Mouse (Mus musculus): ENCODE measurements at regions not wholly inside any gene's neighbourhood (a gene's known extent, or its start where the extent isn't known, plus 50 kb on each side); places are given as distances from the start of the nearest gene placed in this dataset.

- Histone ChIP-seq H3K4me3 (ENCODE audit: low read depth, low read length) (no peak overlapping the region), H3K4me1 (replicated peaks; ENCODE audit: control insufficient read depth, insufficient read depth) (no peaks in the 10 kb centered on the region), H3K9ac (ENCODE audit: low read length) (no peak overlapping the region), H3K36me3 (ENCODE audit: control insufficient read depth, insufficient read depth, low read length) (no peaks in the 10 kb centered on the region), H3K9me3 (ENCODE audit: control insufficient read depth, low read length) (no peaks in the 10 kb centered on the region), H3K4me2 (replicated peaks; ENCODE audit: low read depth) (no peak overlapping the region), H3K27me3 (ENCODE audit: control insufficient read depth, insufficient read depth, low read length) (no peaks in the 10 kb centered on the region), H3K27ac (replicated peaks) (no peak overlapping the region)
- no peak for TF ChIP-seq EP300 (optimal IDR thresholded peaks at IDR 0.05)
- no peak for TF ChIP-seq CTCF (IDR thresholded peaks at IDR 0.05; ENCODE audit: low read depth)
- WGBS, result 57% methylated on average over 4 of the region's 4 CpGs
- no peak for ATAC-seq (ENCODE audit: low FRiP score, low TSS enrichment)
- no peak for DNase-seq (ENCODE audit: low spot score)
Measured at GRCm38 (mm10) chr8:34744682-34745081, 633.1 kb upstream of the Gm10131 start.

- TF ChIP-seq EP300 (optimal IDR thresholded peaks at IDR 0.05), result no peak
- no peak for TF ChIP-seq CTCF (IDR thresholded peaks at IDR 0.05; ENCODE audit: low read depth)
- Histone ChIP-seq H3K4me1 (replicated peaks; ENCODE audit: control insufficient read depth, insufficient read depth) (no peaks in the 10 kb centered on the region), H3K36me3 (ENCODE audit: control insufficient read depth, insufficient read depth, low read length) (no peaks in the 10 kb centered on the region), H3K9ac (ENCODE audit: low read length) (no peak overlapping the region), H3K9me3 (ENCODE audit: control insufficient read depth, low read length) (no peaks in the 10 kb centered on the region), H3K4me3 (ENCODE audit: low read depth, low read length) (no peak overlapping the region), H3K4me2 (replicated peaks; ENCODE audit: low read depth) (no peak overlapping the region), H3K27ac (replicated peaks) (no peak overlapping the region), H3K27me3 (ENCODE audit: control insufficient read depth, insufficient read depth, low read length) (no peaks in the 10 kb centered on the region)
- ATAC-seq (ENCODE audit: low FRiP score, low TSS enrichment) (no peak), DNase-seq (ENCODE audit: low spot score) (no peak)
Measured at GRCm38 (mm10) chr8:34744179-34744578, 632.6 kb upstream of the Gm10131 start.

GRCm38 (mm10) chr8:34743137-34743536 lies 631.6 kb upstream of the Gm10131 start:
- no peak for ATAC-seq (ENCODE audit: low FRiP score, low TSS enrichment)
- no peak overlapping the region for H3K4me3 ChIP-seq (ENCODE audit: low read depth, low read length)
- H3K4me2 ChIP-seq (replicated peaks; ENCODE audit: low read depth), result no peak overlapping the region
- H3K36me3 ChIP-seq (ENCODE audit: control insufficient read depth, insufficient read depth, low read length), result no peaks in the 10 kb centered on the region
- no peak overlapping the region for H3K27ac ChIP-seq (replicated peaks)
- H3K4me1 ChIP-seq (replicated peaks; ENCODE audit: control insufficient read depth, insufficient read depth), result no peaks in the 10 kb centered on the region
- TF ChIP-seq CTCF (IDR thresholded peaks at IDR 0.05; ENCODE audit: low read depth) (no peak), EP300 (optimal IDR thresholded peaks at IDR 0.05) (no peak)
- DNase-seq (ENCODE audit: low spot score), result no peak
- H3K9me3 ChIP-seq (ENCODE audit: control insufficient read depth, low read length), result no peaks in the 10 kb centered on the region
- 39% methylated on average over 6 of the region's 6 CpGs for WGBS
- H3K9ac ChIP-seq (ENCODE audit: low read length), result no peak overlapping the region
- no peaks in the 10 kb centered on the region for H3K27me3 ChIP-seq (ENCODE audit: control insufficient read depth, insufficient read depth, low read length)

DNA sequence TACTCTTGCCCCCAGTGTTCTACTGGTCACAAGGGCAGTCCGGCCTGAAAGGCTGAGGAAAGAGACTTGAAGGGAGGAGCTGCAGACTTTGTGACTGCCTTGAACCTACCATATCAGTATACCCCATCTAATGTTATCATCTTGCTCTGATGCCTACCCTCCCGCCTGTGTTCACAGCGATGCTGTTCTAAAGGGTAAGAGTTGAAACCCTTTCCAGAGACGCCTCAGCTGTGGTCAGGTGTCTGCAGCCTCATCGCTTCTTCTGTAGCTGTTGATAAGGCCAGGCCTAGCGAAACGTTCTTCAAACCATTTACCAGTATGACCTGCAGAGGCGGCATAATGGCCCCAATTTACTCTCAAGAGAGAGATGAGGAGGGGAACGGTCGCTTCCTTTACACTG lies 629.3 kb upstream of the Gm10131 start:
- H3K4me2 ChIP-seq (replicated peaks; ENCODE audit: low read depth), result no peak overlapping the region
- H3K9me3 ChIP-seq (ENCODE audit: control insufficient read depth, low read length), result no peaks in the 10 kb centered on the region
- no peaks in the 10 kb centered on the region for H3K4me1 ChIP-seq (replicated peaks; ENCODE audit: control insufficient read depth, insufficient read depth)
- ATAC-seq (ENCODE audit: low FRiP score, low TSS enrichment), result no peak
- H3K9ac ChIP-seq (ENCODE audit: low read length), result no peak overlapping the region
- H3K27ac ChIP-seq (replicated peaks), result no peak overlapping the region
- no peak for TF ChIP-seq EP300 (optimal IDR thresholded peaks at IDR 0.05)
- no peak for TF ChIP-seq CTCF (IDR thresholded peaks at IDR 0.05; ENCODE audit: low read depth)
- no peak overlapping the region for H3K4me3 ChIP-seq (ENCODE audit: low read depth, low read length)
- H3K27me3 ChIP-seq (ENCODE audit: control insufficient read depth, insufficient read depth, low read length), result no peaks in the 10 kb centered on the region
- no peaks in the 10 kb centered on the region for H3K36me3 ChIP-seq (ENCODE audit: control insufficient read depth, insufficient read depth, low read length)
- 88% methylated on average over 10 of the region's 10 CpGs for WGBS
- DNase-seq (ENCODE audit: low spot score), result no peak

DNA sequence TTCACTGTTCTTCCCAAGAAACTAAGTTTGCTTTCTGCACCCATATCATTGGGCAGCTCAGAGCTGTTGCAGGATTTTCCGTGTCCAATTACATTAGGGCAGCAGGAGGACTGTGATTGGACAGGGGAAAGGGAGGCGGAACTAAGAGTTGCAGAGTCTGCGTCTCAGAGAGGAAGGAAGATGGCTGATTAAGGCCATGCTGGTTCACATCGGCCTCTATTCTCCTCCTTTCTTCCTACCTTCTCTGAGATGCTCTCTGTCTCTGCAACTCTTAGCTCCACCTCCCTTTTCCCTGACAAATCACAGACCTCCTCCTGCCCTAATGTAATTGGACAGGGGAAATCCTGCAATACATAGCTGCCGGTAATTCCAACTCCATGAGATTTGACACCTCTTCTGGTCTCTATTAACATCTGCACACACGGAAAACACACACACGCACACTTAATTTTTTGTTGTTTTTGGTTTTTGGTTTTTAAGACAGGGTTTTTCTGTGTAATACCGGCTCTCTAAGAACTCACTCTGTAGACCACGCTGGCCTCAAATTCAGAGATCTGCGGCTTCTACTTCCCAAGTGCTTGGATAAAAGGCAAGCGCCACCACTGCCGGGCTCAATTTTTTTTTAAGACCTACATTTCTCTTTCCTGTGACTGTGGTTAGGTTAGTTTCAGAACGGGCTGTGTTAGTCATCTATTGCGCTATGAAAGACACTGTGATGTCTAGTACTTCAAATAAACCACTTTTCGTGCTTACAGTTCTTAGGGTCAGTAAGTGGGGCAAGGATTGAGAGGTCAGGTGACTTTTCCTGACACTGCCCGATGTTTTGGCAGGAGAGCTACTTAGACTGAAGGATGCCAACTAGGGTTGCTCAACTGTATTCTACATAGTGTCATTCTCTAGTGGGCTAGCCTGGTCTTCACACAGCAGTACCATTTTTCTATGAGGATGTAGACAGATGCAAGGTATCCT lies 628.6 kb upstream of the Gm10131 start:
- no peak for DNase-seq (ENCODE audit: low spot score)
- ATAC-seq (ENCODE audit: low FRiP score, low TSS enrichment), result no peak
- Histone ChIP-seq H3K27me3 (ENCODE audit: control insufficient read depth, insufficient read depth, low read length) (no peaks in the 10 kb centered on the region), H3K27ac (replicated peaks) (no peak overlapping the region), H3K36me3 (ENCODE audit: control insufficient read depth, insufficient read depth, low read length) (no peaks in the 10 kb centered on the region), H3K9ac (ENCODE audit: low read length) (no peak overlapping the region), H3K4me3 (ENCODE audit: low read depth, low read length) (no peak overlapping the region), H3K9me3 (ENCODE audit: control insufficient read depth, low read length) (no peaks in the 10 kb centered on the region), H3K4me2 (replicated peaks; ENCODE audit: low read depth) (no peak overlapping the region), H3K4me1 (replicated peaks; ENCODE audit: control insufficient read depth, insufficient read depth) (no peaks in the 10 kb centered on the region)
- TF ChIP-seq EP300 (optimal IDR thresholded peaks at IDR 0.05), result no peak
- TF ChIP-seq CTCF (IDR thresholded peaks at IDR 0.05; ENCODE audit: low read depth), result no peak
- WGBS, result 83% methylated on average over 16 of the region's 16 CpGs

DNA sequence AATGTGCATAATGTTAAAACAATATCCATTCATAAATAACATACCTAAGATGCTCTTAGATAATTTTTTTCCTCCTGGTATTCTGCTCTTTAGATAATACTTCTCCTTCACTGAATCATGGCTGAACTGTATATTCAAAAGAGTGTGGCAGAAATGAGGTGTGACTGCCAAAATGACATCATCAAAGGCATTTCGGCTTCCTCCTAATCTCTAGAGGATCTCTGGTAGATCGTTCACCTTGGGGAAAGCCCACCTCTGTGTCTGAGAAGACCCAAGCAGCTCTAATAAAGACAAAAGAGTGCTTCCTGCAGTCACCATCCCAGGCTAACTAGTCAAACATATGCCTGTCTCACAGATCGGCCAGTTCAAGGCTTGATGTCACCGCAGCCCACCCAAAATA lies 624.7 kb upstream of the Gm10131 start:
- H3K9ac ChIP-seq (ENCODE audit: low read length), result no peak overlapping the region
- H3K4me2 ChIP-seq (replicated peaks; ENCODE audit: low read depth), result no peak overlapping the region
- no peak for DNase-seq (ENCODE audit: low spot score)
- TF ChIP-seq EP300 (optimal IDR thresholded peaks at IDR 0.05) (no peak), CTCF (IDR thresholded peaks at IDR 0.05; ENCODE audit: low read depth) (no peak)
- no peaks in the 10 kb centered on the region for H3K36me3 ChIP-seq (ENCODE audit: control insufficient read depth, insufficient read depth, low read length)
- H3K4me1 ChIP-seq (replicated peaks; ENCODE audit: control insufficient read depth, insufficient read depth), result no peaks in the 10 kb centered on the region
- H3K4me3 ChIP-seq (ENCODE audit: low read depth, low read length), result no peak overlapping the region
- H3K27me3 ChIP-seq (ENCODE audit: control insufficient read depth, insufficient read depth, low read length), result no peaks in the 10 kb centered on the region
- 80% methylated on average over 4 of the region's 4 CpGs for WGBS
- no peaks in the 10 kb centered on the region for H3K9me3 ChIP-seq (ENCODE audit: control insufficient read depth, low read length)
- no peak for ATAC-seq (ENCODE audit: low FRiP score, low TSS enrichment)
- H3K27ac ChIP-seq (replicated peaks), result no peak overlapping the region

All from stomach, postnatal 0 days (tissue).